Mouse (Mus musculus) erythroblast, embryonic 14.5 days (primary cell): Measurements from ENCODE around the gene Mrpl4. TPM values are rescaled to one million over a fixed set of nuclear protein-coding genes. Genes with fewer than 3 reads are reported as not detected.
"Not testable (repeated sequence)": the region's sequence is repeated elsewhere in the genome, so short reads cannot be mapped to it uniquely, and the experiment has no call there.

Experiments used
- H3K27me3 ChIP-seq: 2 replicates; pipeline ENCODE4 v1.6.1; 2012; ENCODE audit warnings: inconsistent platforms; ENCODE audit not compliant: control insufficient read depth
- H3K36me3 ChIP-seq: 2 replicates; pipeline ENCODE4 v1.6.1; 2012; ENCODE audit warnings: mild to moderate bottlenecking, inconsistent platforms; ENCODE audit not compliant: control insufficient read depth
- H3K4me1 ChIP-seq: 2 replicates; pipeline ENCODE4 v1.6.1; 2012; ENCODE audit warnings: inconsistent platforms; ENCODE audit not compliant: control insufficient read depth
- H3K4me3 ChIP-seq: replicated peaks from 2 replicates; pipeline ENCODE3; 2012; ENCODE audit warnings: moderate library complexity, mild to moderate bottlenecking, inconsistent platforms
- H3K9me3 ChIP-seq: 2 replicates; pipeline ENCODE4 v1.6.1; 2012; ENCODE audit warnings: low read length, inconsistent platforms, mixed read lengths; ENCODE audit not compliant: control insufficient read depth
- GATA1 ChIP-seq: IDR thresholded peaks from 2 replicates; pipeline ENCODE4 v1.6.1; 2012; ENCODE audit warnings: low read length, inconsistent platforms, mixed read lengths
- TAL1 ChIP-seq: IDR thresholded peaks from 3 replicates; pipeline ENCODE4 v1.6.1; 2012; ENCODE audit warnings: low read length, inconsistent platforms, mixed read lengths
- polyA plus RNA-seq: library from polyadenylated mRNA; stranded (reverse); fragments of >175 nt; gene quantifications from 2 replicates; pipeline ENCODE4 v1.2.3, GENCODE M21; 2012

The Mrpl4 gene
- polyA plus RNA-seq, 1 experiment, result 11.7 TPM

DNA sequence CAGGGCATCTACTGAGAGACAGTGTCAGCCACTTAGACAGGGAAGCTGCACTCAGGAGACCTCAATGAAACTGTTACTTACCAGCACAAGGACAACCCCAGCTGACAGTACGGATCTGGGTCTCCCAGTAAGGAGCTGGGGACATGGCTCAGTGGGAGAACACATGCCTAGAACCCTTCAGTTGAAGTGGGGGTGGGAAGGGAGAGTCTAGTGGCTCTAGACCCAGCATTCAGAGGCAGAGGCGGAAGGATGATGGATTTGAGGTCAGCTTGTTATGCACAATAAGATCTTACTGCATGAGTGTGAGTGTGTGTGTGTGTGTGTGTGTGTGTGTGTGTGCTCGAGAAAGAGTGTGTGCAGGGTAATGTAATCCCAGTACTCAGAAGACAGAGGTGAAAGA lies 20.4 kb upstream of the Mrpl4 start:
- TF ChIP-seq GATA1 (no peak), TAL1 (no peak)
- Histone ChIP-seq H3K4me3 (no peak overlapping the region), H3K9me3 (no peaks in the 10 kb centered on the region), H3K36me3 (no peaks in the 10 kb centered on the region), H3K4me1 (peaks cover 2% of the 10 kb centered on the region), H3K27me3 (peaks cover 3% of the 10 kb centered on the region; the same call in 1 of the 2 replicates)

DNA sequence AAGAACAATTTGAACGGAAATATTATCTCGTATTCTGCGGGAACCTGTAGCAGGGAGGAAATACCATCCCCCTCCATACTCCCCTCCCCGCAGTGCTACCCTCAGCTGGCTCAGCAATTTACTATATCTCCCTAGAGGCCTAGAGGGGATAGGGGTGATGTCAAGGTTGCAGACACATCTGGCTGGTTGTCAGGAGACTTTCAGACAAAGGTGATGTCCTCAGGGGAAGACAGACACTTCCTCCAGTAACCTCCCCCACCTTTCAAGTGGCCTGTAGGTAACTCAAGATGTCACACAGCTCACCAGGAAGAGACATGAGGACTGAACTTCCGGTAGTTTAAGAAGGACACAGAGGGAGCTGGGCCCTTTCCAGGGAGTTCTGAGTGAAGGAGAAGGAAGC lies 19.4 kb upstream of the Mrpl4 start:
- peaks cover 3% of the 10 kb centered on the region for H3K27me3 ChIP-seq
- no peaks in the 10 kb centered on the region; the same call in 1 of the 2 replicates for H3K4me1 ChIP-seq

DNA sequence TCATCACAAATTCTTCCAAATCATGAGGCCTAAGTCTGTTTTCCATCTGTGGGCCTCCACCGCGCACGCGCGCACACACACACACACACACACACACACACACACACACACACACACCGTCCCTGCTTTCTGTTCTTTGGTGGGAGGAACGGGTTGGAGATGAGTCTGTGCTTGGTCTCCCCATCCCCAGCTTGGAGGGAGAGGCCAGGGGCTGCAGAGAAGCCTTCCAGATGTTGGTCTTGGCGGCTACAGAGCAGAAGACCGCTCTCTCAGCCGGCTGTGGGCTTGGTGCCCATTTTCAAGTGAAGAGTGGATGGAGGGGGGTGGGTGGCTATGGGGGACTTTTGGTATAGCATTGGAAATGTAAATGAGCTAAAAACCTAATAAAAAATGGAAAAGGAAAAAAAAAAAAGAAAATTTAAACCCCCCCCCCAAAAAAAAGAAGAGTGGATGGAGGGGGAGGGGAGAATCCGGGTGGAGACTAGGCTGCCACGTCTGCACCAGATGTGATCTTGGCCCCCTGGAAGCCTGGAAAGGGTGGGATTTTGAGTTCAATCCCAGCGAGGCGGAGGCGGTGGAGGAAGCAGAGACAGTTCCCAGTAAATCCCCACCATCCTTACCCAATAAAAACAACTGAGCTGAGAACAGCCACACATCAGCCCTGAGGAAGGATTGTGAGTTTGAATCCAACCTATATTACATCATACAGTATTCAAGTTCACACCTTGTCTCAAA lies 15.4 kb upstream of the Mrpl4 start:
- H3K27me3 ChIP-seq, result peaks cover 1% of the 10 kb centered on the region
- H3K4me3 ChIP-seq, result no peak overlapping the region
- peaks cover 3% of the 10 kb centered on the region for H3K4me1 ChIP-seq
- no peaks in the 10 kb centered on the region for H3K9me3 ChIP-seq
- TF ChIP-seq TAL1, result no peak
- TF ChIP-seq GATA1, result no peak
- H3K36me3 ChIP-seq, result no peaks in the 10 kb centered on the region

More for the DNA sequence above, 19.4 kb upstream of the Mrpl4 start:
- Histone ChIP-seq H3K9me3 (no peaks in the 10 kb centered on the region), H3K36me3 (no peaks in the 10 kb centered on the region), H3K4me3 (no peak overlapping the region)
- TF ChIP-seq GATA1, result no peak
- no peak for TF ChIP-seq TAL1

DNA sequence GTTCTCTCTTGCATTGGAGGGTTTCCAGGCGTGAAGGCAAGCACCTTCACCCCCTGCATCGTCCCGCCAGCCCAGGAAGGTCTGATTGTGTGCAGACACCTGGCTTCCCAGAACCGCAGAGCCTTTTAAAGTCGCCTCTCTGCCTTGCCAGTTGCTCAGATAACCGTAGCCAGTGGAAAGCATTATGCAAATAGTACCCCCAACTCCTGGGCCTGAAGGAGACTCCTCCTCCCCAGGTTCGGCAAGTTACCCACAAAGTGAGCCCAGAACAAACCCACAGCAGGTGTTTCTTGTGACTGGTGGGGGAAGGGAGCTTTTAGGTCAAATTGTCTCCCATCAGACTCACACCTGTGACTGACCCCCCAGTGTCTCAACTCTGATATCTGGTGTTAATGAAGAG lies 14.6 kb upstream of the Mrpl4 start:
- no peaks in the 10 kb centered on the region; the same call in none of the 2 replicates for H3K27me3 ChIP-seq
- no peaks in the 10 kb centered on the region for H3K36me3 ChIP-seq
- H3K4me3 ChIP-seq, result no peak overlapping the region
- H3K9me3 ChIP-seq, result no peaks in the 10 kb centered on the region
- no peak for TF ChIP-seq GATA1
- TF ChIP-seq TAL1, result no peak
- H3K4me1 ChIP-seq, result peaks cover 3% of the 10 kb centered on the region

DNA sequence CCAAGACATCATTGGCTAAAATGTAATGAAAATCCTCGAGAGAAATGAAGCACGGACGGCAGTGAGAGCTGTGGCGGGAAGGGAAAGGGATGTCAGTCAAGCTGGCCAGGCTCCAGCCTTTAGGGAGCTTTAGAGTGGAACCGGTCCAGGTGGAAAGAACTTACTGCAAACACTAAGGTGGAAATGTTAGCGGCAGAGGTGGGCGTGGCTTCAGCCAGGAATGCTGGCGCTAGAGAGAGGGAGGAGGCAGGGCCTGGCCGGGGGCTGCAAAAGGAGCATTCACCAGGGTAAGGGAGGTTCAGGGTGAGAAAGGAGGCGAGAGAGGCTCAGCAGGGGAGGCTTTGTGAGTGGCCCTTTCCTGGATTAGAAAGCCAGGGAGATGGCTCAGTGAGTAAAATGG lies 11.7 kb upstream of the Mrpl4 start:
- H3K4me3 ChIP-seq, result no peak overlapping the region
- no peaks in the 10 kb centered on the region; the same call in none of the 2 replicates for H3K27me3 ChIP-seq
- no peaks in the 10 kb centered on the region for H3K9me3 ChIP-seq
- peaks cover 6% of the 10 kb centered on the region for H3K4me1 ChIP-seq
- no peaks in the 10 kb centered on the region for H3K36me3 ChIP-seq
- TF ChIP-seq GATA1 (no peak), TAL1 (no peak)

DNA sequence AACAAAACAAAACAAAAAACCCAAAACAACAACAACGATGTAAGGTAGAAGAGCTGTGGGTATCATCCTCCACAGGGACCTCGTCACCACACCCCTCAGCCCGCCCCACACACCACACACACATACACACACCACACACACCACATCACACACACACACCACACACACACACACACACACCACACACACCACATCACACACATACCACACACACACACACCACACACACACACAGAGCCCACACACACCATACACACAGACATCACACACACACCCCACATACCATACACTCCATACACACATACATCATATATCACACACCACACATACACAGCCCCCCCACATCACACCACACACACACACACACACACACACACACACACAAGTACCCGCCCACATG lies 11.0 kb upstream of the Mrpl4 start:
- H3K4me3 ChIP-seq, result no peak overlapping the region
- H3K9me3 ChIP-seq, result no peaks in the 10 kb centered on the region
- TF ChIP-seq TAL1, result no peak
- H3K36me3 ChIP-seq, result no peaks in the 10 kb centered on the region
- H3K4me1 ChIP-seq, result peaks cover 6% of the 10 kb centered on the region
- no peaks in the 10 kb centered on the region; the same call in none of the 2 replicates for H3K27me3 ChIP-seq

DNA sequence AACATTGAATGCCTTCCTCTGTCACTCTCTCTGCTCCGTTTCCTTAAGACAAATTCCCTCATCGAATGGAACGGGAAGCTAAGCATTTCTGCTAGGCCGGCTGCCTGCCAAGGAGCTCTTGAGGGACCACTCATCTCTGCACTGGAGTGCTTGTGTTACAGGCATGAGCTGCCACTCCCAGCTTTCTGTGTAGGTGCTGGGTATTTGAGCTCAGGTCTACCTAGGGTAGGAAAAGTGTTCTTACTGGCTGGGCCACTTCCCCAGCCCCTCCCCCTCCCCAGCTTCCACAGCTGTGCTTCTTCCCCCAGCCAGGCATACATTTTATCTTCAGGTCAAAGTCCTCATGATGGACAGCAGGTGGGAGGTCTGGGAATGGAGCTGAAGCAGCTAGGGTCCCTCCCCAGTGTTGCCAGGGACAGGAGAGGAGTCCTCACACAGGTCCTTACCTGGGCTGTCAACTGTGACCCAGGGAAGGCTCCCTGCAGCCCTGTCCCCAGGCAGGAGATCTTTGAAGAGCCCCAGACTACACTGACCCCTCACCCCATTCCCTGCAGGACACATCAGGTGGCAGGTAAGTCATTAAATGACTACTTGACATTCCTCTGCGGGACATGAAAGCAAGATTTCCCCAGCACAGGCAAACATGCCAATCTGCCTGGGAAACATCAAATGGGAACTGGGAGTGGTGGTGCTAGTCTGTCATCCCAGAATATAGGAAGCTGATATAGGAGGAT lies 9.2 kb upstream of the Mrpl4 start:
- no peak for TF ChIP-seq GATA1
- no peak for TF ChIP-seq TAL1
- H3K4me1 ChIP-seq, result peaks cover 23% of the 10 kb centered on the region
- no peak overlapping the region for H3K4me3 ChIP-seq
- H3K27me3 ChIP-seq, result no peaks in the 10 kb centered on the region
- H3K9me3 ChIP-seq, result no peaks in the 10 kb centered on the region
- H3K36me3 ChIP-seq, result no peaks in the 10 kb centered on the region

DNA sequence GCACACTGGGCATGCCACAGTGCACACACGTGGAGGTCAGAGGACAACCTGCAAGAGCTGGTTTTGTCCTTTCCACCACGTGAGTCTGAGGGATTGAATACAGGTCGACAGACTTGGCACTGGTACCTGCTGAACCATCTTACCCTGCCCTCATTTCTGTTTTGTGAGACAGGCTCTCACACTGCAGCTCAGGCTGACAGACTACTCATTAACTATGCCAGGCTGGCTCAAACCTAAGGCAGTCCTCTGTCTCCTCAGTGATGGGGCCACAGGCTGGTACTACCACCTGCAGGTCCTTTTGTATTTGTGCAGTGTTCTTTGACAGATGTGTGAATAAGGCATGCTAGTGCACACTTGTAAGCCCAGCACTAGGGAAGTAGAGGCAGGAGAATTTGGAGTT lies 7.5 kb upstream of the Mrpl4 start:
- Histone ChIP-seq H3K36me3 (no peaks in the 10 kb centered on the region), H3K4me1 (peaks cover 30% of the 10 kb centered on the region), H3K4me3 (no peak overlapping the region), H3K9me3 (no peaks in the 10 kb centered on the region), H3K27me3 (no peaks in the 10 kb centered on the region)
- no peak for TF ChIP-seq TAL1
- no peak for TF ChIP-seq GATA1

DNA sequence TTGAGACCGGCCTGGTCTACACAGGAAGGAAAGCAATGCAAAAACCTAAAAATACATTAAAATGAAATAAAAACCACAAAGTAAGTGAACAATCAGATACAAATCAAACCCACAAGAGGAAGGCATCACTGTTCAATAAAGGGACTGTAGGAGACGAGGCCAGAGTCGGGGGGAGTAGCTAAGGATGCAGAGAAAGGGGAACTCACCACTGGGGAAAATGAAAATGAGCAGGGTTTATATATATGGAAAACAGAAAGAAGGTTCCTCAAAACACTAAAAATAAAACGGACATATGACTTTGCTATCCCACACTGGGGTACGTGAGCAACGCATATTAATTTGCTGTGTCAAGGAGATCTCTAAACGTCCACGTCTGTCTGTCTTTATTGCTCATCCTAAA lies 5.5 kb upstream of the Mrpl4 start:
- Histone ChIP-seq H3K4me3 (no peak overlapping the region), H3K9me3 (no peaks in the 10 kb centered on the region), H3K4me1 (peaks cover 36% of the 10 kb centered on the region), H3K36me3 (no peaks in the 10 kb centered on the region), H3K27me3 (no peaks in the 10 kb centered on the region)
- TF ChIP-seq TAL1 (no peak), GATA1 (no peak)

DNA sequence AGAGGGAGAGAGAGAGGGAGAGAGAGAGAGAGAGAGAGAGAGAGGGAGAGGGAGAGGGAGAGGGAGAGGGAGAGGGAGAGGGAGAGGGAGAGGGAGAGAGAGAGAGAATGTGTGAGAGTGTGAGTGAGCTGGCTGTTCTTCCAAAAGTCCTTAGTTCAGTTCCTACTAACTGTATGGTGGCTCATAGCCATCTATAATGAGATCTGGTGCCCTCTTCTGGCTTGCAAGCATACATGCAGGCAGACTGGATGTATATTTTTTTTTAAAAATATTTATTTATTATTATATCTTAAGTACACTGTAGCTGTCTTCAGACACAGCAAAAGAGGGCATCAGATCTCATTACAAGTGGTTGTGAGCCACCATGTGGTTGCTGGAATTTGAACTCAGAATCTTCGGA lies 4.2 kb upstream of the Mrpl4 start:
- H3K9me3 ChIP-seq, H3K4me3 ChIP-seq, H3K27me3 ChIP-seq, H3K36me3 ChIP-seq: not testable (repeated sequence)
- H3K4me1 ChIP-seq, result peaks cover 43% of the 10 kb centered on the region
